Mouse (Mus musculus) embryonic facial prominence, embryonic 10.5 days (tissue): ENCODE results near the gene Prkar2b. TPM values are rescaled to one million over a fixed set of nuclear protein-coding genes. Genes with fewer than 3 reads are reported as not detected.

Experiments used
- DNase-seq: peaks from one replicate; pipeline ENCODE4 v3.0.0-alpha.2; 2017; ENCODE audit warnings: low spot score
- H3K27ac ChIP-seq: fragments of 300-500 bp; sonication (generic); replicated peaks from 2 replicates; pipeline ENCODE4 v1.5.1; 2016; ENCODE audit warnings: mild to moderate bottlenecking
- H3K27me3 ChIP-seq: fragments of 300-500 bp; sonication (generic); replicated peaks from 2 replicates; pipeline ENCODE4 v1.6.1; 2016; ENCODE audit warnings: low read depth, mild to moderate bottlenecking; ENCODE audit not compliant: poor library complexity, severe bottlenecking
- H3K36me3 ChIP-seq: fragments of 300-500 bp; sonication (generic); replicated peaks from 2 replicates; pipeline ENCODE4 v1.6.1; 2016; ENCODE audit warnings: mild to moderate bottlenecking, moderate library complexity
- H3K4me1 ChIP-seq: fragments of 300-500 bp; sonication (generic); 2 replicates; pipeline ENCODE4 v1.6.1; 2016
- H3K4me3 ChIP-seq: fragments of 300-500 bp; sonication (generic); 2 replicates; pipeline ENCODE4 v1.5.1; 2016; ENCODE audit warnings: mild to moderate bottlenecking, moderate library complexity
- H3K9me3 ChIP-seq: fragments of 300-500 bp; sonication (generic); 2 replicates; pipeline ENCODE4 v1.6.1; 2016; ENCODE audit warnings: mild to moderate bottlenecking
- WGBS: fragments of 180-500 bp; shearing (Covaris S2); methylation state at CpG from one replicate; pipeline ENCODE4 v1.1.7; 2016; 5-methylcytosine and 5-hydroxymethylcytosine counted together
- polyA plus RNA-seq: library from polyadenylated mRNA; unstranded; fragments of >200 nt; fragmentation: Nextera tagmentation; extraction: Ambion mirVana; gene quantifications from 2 replicates; pipeline ENCODE4 v1.2.1, GENCODE M21; 2016

Gene Prkar2b
- polyA plus RNA-seq, 1 experiment from 2014 or later = 37.9 TPM

GRCm38 (mm10) chr12:32057461-32058199 lies 3.5 kb downstream of the Prkar2b start:
- H3K4me1 ChIP-seq = peaks cover 30% of the 10 kb centered on the region
- 85% methylated on average over 12 of the region's 12 CpGs for WGBS
- H3K36me3 ChIP-seq = peaks cover 7% of the 10 kb centered on the region
- no peak overlapping the region for H3K27ac ChIP-seq
- H3K27me3 ChIP-seq = no peaks in the 10 kb centered on the region
- H3K9me3 ChIP-seq = no peaks in the 10 kb centered on the region
- no peak for DNase-seq
- H3K4me3 ChIP-seq = no peak overlapping the region

GRCm38 (mm10) chr12:32055797-32056196 lies 5.3 kb downstream of the Prkar2b start:
- Histone ChIP-seq H3K36me3 (peaks cover 7% of the 10 kb centered on the region), H3K27me3 (no peaks in the 10 kb centered on the region), H3K4me1 (peaks cover 36% of the 10 kb centered on the region), H3K9me3 (no peaks in the 10 kb centered on the region), H3K27ac (no peak overlapping the region; the same call in 1 of the 2 replicates), H3K4me3 (no peak overlapping the region)
- WGBS = 96% methylated on average over 3 of the region's 3 CpGs
- no peak for DNase-seq

GRCm38 (mm10) chr12:32054476-32055166 lies 6.5 kb downstream of the Prkar2b start:
- H3K27me3 ChIP-seq = no peaks in the 10 kb centered on the region
- WGBS = 75% methylated on average over 9 of the region's 9 CpGs

GRCm38 (mm10) chr12:32053637-32054366 lies 7.3 kb downstream of the Prkar2b start:
- H3K27ac ChIP-seq = no peak overlapping the region
- no peak for DNase-seq
- peaks cover 7% of the 10 kb centered on the region for H3K36me3 ChIP-seq
- no peaks in the 10 kb centered on the region for H3K27me3 ChIP-seq
- no peaks in the 10 kb centered on the region for H3K9me3 ChIP-seq
- H3K4me3 ChIP-seq = no peak overlapping the region
- WGBS = 71% methylated on average over 11 of the region's 11 CpGs
- peaks cover 25% of the 10 kb centered on the region for H3K4me1 ChIP-seq

More at GRCm38 (mm10) chr12:32054476-32055166, 6.5 kb downstream of the Prkar2b start:
- Histone ChIP-seq H3K4me3 (no peak overlapping the region), H3K4me1 (peaks cover 33% of the 10 kb centered on the region), H3K9me3 (no peaks in the 10 kb centered on the region), H3K36me3 (peaks cover 7% of the 10 kb centered on the region), H3K27ac (no peak overlapping the region)
- DNase-seq = no peak

GRCm38 (mm10) chr12:32052882-32053281 lies 8.2 kb downstream of the Prkar2b start:
- Histone ChIP-seq H3K36me3 (peaks cover 7% of the 10 kb centered on the region), H3K4me3 (no peak overlapping the region), H3K27me3 (no peaks in the 10 kb centered on the region), H3K27ac (no peak overlapping the region), H3K4me1 (peaks cover 18% of the 10 kb centered on the region), H3K9me3 (no peaks in the 10 kb centered on the region)
- DNase-seq = no peak
- WGBS = 85% methylated on average over 4 of the region's 4 CpGs

- H3K4me3 ChIP-seq = no peak overlapping the region
- 83% methylated on average over 5 of the region's 5 CpGs for WGBS
- H3K27ac ChIP-seq = no peak overlapping the region
- H3K36me3 ChIP-seq = no peaks in the 10 kb centered on the region
- no peaks in the 10 kb centered on the region for H3K27me3 ChIP-seq
- H3K9me3 ChIP-seq = no peaks in the 10 kb centered on the region
- no peak for DNase-seq
- H3K4me1 ChIP-seq = peaks cover 28% of the 10 kb centered on the region
Measured at GRCm38 (mm10) chr12:32050165-32050564, 10.9 kb downstream of the Prkar2b start.

GRCm38 (mm10) chr12:32045566-32046330 lies 15.3 kb downstream of the Prkar2b start:
- Histone ChIP-seq H3K27me3 (no peaks in the 10 kb centered on the region), H3K4me1 (peaks cover 32% of the 10 kb centered on the region), H3K27ac (peak overlapping the region; percentile 80), H3K4me3 (no peak overlapping the region), H3K9me3 (no peaks in the 10 kb centered on the region), H3K36me3 (no peaks in the 10 kb centered on the region)
- DNase-seq = peak; percentile 44
- WGBS = 74% methylated on average over 17 of the region's 17 CpGs

- Histone ChIP-seq H3K4me3 (peak overlapping the region; percentile 23; the same call in 1 of the 2 replicates), H3K9me3 (no peaks in the 10 kb centered on the region), H3K27ac (peak overlapping the region; percentile 85), H3K27me3 (no peaks in the 10 kb centered on the region), H3K4me1 (peaks cover 32% of the 10 kb centered on the region), H3K36me3 (no peaks in the 10 kb centered on the region)
- 23% methylated on average over 5 of the region's 5 CpGs for WGBS
- peak; percentile 86 for DNase-seq
Measured at GRCm38 (mm10) chr12:32044487-32045134, 16.5 kb downstream of the Prkar2b start.

- DNase-seq = no peak
- WGBS = 88% methylated on average over 6 of the region's 6 CpGs
- no peaks in the 10 kb centered on the region for H3K27me3 ChIP-seq
Measured at GRCm38 (mm10) chr12:32033536-32033935, 27.6 kb downstream of the Prkar2b start.

GRCm38 (mm10) chr12:32032917-32033316 lies 28.2 kb downstream of the Prkar2b start:
- no peak overlapping the region for H3K4me3 ChIP-seq
- WGBS = 96% methylated on average over 7 of the region's 7 CpGs

More at GRCm38 (mm10) chr12:32033536-32033935, 27.6 kb downstream of the Prkar2b start:
- Histone ChIP-seq H3K9me3 (no peaks in the 10 kb centered on the region), H3K4me3 (no peak overlapping the region), H3K36me3 (peaks cover 3% of the 10 kb centered on the region; the same call in 1 of the 2 replicates), H3K27ac (no peak overlapping the region), H3K4me1 (no peaks in the 10 kb centered on the region)

GRCm38 (mm10) chr12:32018376-32018750 lies 42.7 kb downstream of the Prkar2b start:
- H3K27me3 ChIP-seq = no peaks in the 10 kb centered on the region
- DNase-seq = no peak
- no peak overlapping the region for H3K27ac ChIP-seq
- no peak overlapping the region for H3K4me3 ChIP-seq
- H3K9me3 ChIP-seq = no peaks in the 10 kb centered on the region
- H3K36me3 ChIP-seq = no peaks in the 10 kb centered on the region
- peaks cover 30% of the 10 kb centered on the region for H3K4me1 ChIP-seq
- 68% methylated on average over 3 of the region's 3 CpGs for WGBS

More at GRCm38 (mm10) chr12:32032917-32033316, 28.2 kb downstream of the Prkar2b start:
- H3K27me3 ChIP-seq = no peaks in the 10 kb centered on the region
- H3K9me3 ChIP-seq = no peaks in the 10 kb centered on the region
- no peak overlapping the region for H3K27ac ChIP-seq
- H3K36me3 ChIP-seq = peaks cover 3% of the 10 kb centered on the region; the same call in 1 of the 2 replicates
- no peaks in the 10 kb centered on the region for H3K4me1 ChIP-seq
- DNase-seq = no peak
